Mouse (Mus musculus): ENCODE measurements around the gene Rnf217. TPM values are rescaled to one million over a fixed set of nuclear protein-coding genes. Genes with fewer than 3 reads are reported as not detected.

The Rnf217 gene
- polyA plus RNA-seq, 1 experiment from 2014 or later, result 2.3 TPM

- ATAC-seq (replicated peaks; ENCODE audit: insufficient number of reproducible peaks, low FRiP score, low TSS enrichment, low read depth) (peak; percentile 53; the same call in 1 of the 2 replicates), DNase-seq (ENCODE audit: low spot score) (no peak)
- Histone ChIP-seq H3K27me3 (ENCODE audit: control insufficient read depth, insufficient read depth, low read length) (no peaks in the 10 kb centered on the region), H3K36me3 (replicated peaks; ENCODE audit: control insufficient read depth, insufficient read depth, low read depth, low read length) (no peaks in the 10 kb centered on the region), H3K9ac (replicated peaks; ENCODE audit: low read length) (no peak overlapping the region), H3K9me3 (replicated peaks; ENCODE audit: control insufficient read depth, low read length) (no peaks in the 10 kb centered on the region), H3K4me3 (ENCODE audit: low read depth, low read length) (no peak overlapping the region), H3K4me1 (ENCODE audit: control insufficient read depth, insufficient read depth, low read length) (no peaks in the 10 kb centered on the region), H3K4me2 (ENCODE audit: low read depth, low read length) (no peak overlapping the region), H3K27ac (replicated peaks; ENCODE audit: low read depth, low read length) (no peak overlapping the region)
- 46% methylated on average over 3 of the region's 3 CpGs for WGBS
These were observed 16.8 kb downstream of the Rnf217 start for GRCm38 (mm10) chr10:31592095-31592740.

- H3K4me1 ChIP-seq (ENCODE audit: control insufficient read depth, insufficient read depth, low read length), result no peaks in the 10 kb centered on the region
- ATAC-seq (replicated peaks; ENCODE audit: insufficient number of reproducible peaks, low FRiP score, low TSS enrichment, low read depth), result no peak
- H3K4me3 ChIP-seq (ENCODE audit: low read depth, low read length), result no peak overlapping the region
- 94% methylated on average over 4 of the region's 4 CpGs for WGBS
- DNase-seq (ENCODE audit: low spot score), result no peak
- H3K9me3 ChIP-seq (replicated peaks; ENCODE audit: control insufficient read depth, low read length), result no peaks in the 10 kb centered on the region
- no peaks in the 10 kb centered on the region for H3K36me3 ChIP-seq (replicated peaks; ENCODE audit: control insufficient read depth, insufficient read depth, low read depth, low read length)
- H3K27me3 ChIP-seq (ENCODE audit: control insufficient read depth, insufficient read depth, low read length), result no peaks in the 10 kb centered on the region
- no peak overlapping the region for H3K27ac ChIP-seq (replicated peaks; ENCODE audit: low read depth, low read length)
- H3K4me2 ChIP-seq (ENCODE audit: low read depth, low read length), result no peak overlapping the region
- H3K9ac ChIP-seq (replicated peaks; ENCODE audit: low read length), result no peak overlapping the region
These were observed 28.3 kb downstream of the Rnf217 start for GRCm38 (mm10) chr10:31580722-31581121.

GRCm38 (mm10) chr10:31580073-31580472, 28.9 kb downstream of the Rnf217 start:
- DNase-seq (ENCODE audit: low spot score) (no peak), ATAC-seq (replicated peaks; ENCODE audit: insufficient number of reproducible peaks, low FRiP score, low TSS enrichment, low read depth) (no peak)
- Histone ChIP-seq H3K4me3 (ENCODE audit: low read depth, low read length) (no peak overlapping the region), H3K9me3 (replicated peaks; ENCODE audit: control insufficient read depth, low read length) (no peaks in the 10 kb centered on the region), H3K27me3 (ENCODE audit: control insufficient read depth, insufficient read depth, low read length) (no peaks in the 10 kb centered on the region), H3K36me3 (replicated peaks; ENCODE audit: control insufficient read depth, insufficient read depth, low read depth, low read length) (no peaks in the 10 kb centered on the region), H3K4me1 (ENCODE audit: control insufficient read depth, insufficient read depth, low read length) (no peaks in the 10 kb centered on the region), H3K4me2 (ENCODE audit: low read depth, low read length) (no peak overlapping the region), H3K27ac (replicated peaks; ENCODE audit: low read depth, low read length) (no peak overlapping the region), H3K9ac (replicated peaks; ENCODE audit: low read length) (no peak overlapping the region)
- 88% methylated on average over 1 of the region's 1 CpGs for whole genome bisulfite sequencing

GRCm38 (mm10) chr10:31573267-31573666, 35.7 kb downstream of the Rnf217 start:
- Histone ChIP-seq H3K9ac (replicated peaks; ENCODE audit: low read length) (no peak overlapping the region), H3K4me2 (ENCODE audit: low read depth, low read length) (no peak overlapping the region), H3K27ac (replicated peaks; ENCODE audit: low read depth, low read length) (no peak overlapping the region), H3K36me3 (replicated peaks; ENCODE audit: control insufficient read depth, insufficient read depth, low read depth, low read length) (no peaks in the 10 kb centered on the region), H3K27me3 (ENCODE audit: control insufficient read depth, insufficient read depth, low read length) (no peaks in the 10 kb centered on the region), H3K9me3 (replicated peaks; ENCODE audit: control insufficient read depth, low read length) (no peaks in the 10 kb centered on the region), H3K4me1 (ENCODE audit: control insufficient read depth, insufficient read depth, low read length) (no peaks in the 10 kb centered on the region), H3K4me3 (ENCODE audit: low read depth, low read length) (no peak overlapping the region)
- ATAC-seq (replicated peaks; ENCODE audit: insufficient number of reproducible peaks, low FRiP score, low TSS enrichment, low read depth), result no peak
- peak; percentile 1 for DNase-seq (ENCODE audit: low spot score)
- WGBS, result 63% methylated on average over 4 of the region's 4 CpGs

DNA sequence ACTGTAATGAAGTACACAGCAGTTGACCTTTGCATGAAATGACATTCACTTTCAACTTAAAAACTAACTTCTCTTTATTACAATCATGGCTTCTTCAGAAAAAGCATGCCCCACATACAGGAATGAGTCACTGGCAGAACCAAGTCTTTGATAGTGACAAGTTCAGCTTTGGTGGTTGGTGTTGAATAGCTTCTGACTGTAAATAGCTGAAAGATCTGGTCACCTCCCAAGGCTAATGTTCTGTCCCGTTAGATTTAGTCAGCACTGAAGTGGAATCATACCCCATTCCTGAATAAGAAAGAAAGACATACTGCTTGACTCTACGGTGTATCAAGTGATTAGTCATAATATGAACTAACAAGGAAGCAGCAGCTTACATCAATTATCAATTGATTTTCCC, 51.7 kb downstream of the Rnf217 start:
- Histone ChIP-seq H3K4me3 (ENCODE audit: low read depth, low read length) (no peak overlapping the region), H3K4me1 (ENCODE audit: control insufficient read depth, insufficient read depth, low read length) (no peaks in the 10 kb centered on the region), H3K27ac (replicated peaks; ENCODE audit: low read depth, low read length) (no peak overlapping the region), H3K9me3 (replicated peaks; ENCODE audit: control insufficient read depth, low read length) (no peaks in the 10 kb centered on the region), H3K9ac (replicated peaks; ENCODE audit: low read length) (no peak overlapping the region), H3K36me3 (replicated peaks; ENCODE audit: control insufficient read depth, insufficient read depth, low read depth, low read length) (no peaks in the 10 kb centered on the region), H3K27me3 (ENCODE audit: control insufficient read depth, insufficient read depth, low read length) (no peaks in the 10 kb centered on the region), H3K4me2 (ENCODE audit: low read depth, low read length) (no peak overlapping the region)
- ATAC-seq (replicated peaks; ENCODE audit: insufficient number of reproducible peaks, low FRiP score, low TSS enrichment, low read depth) (no peak), DNase-seq (ENCODE audit: low spot score) (no peak)
- 80% methylated on average over 2 of the region's 2 CpGs for WGBS

GRCm38 (mm10) chr10:31555433-31555960, 53.5 kb downstream of the Rnf217 start:
- Histone ChIP-seq H3K4me3 (ENCODE audit: low read depth, low read length) (no peak overlapping the region), H3K27me3 (ENCODE audit: control insufficient read depth, insufficient read depth, low read length) (no peaks in the 10 kb centered on the region), H3K9ac (replicated peaks; ENCODE audit: low read length) (no peak overlapping the region), H3K36me3 (replicated peaks; ENCODE audit: control insufficient read depth, insufficient read depth, low read depth, low read length) (no peaks in the 10 kb centered on the region), H3K27ac (replicated peaks; ENCODE audit: low read depth, low read length) (no peak overlapping the region), H3K9me3 (replicated peaks; ENCODE audit: control insufficient read depth, low read length) (no peaks in the 10 kb centered on the region), H3K4me1 (ENCODE audit: control insufficient read depth, insufficient read depth, low read length) (no peaks in the 10 kb centered on the region), H3K4me2 (ENCODE audit: low read depth, low read length) (no peak overlapping the region)
- no peak for DNase-seq (ENCODE audit: low spot score)
- ATAC-seq (replicated peaks; ENCODE audit: insufficient number of reproducible peaks, low FRiP score, low TSS enrichment, low read depth), result no peak
- WGBS, result 78% methylated on average over 6 of the region's 6 CpGs

DNA sequence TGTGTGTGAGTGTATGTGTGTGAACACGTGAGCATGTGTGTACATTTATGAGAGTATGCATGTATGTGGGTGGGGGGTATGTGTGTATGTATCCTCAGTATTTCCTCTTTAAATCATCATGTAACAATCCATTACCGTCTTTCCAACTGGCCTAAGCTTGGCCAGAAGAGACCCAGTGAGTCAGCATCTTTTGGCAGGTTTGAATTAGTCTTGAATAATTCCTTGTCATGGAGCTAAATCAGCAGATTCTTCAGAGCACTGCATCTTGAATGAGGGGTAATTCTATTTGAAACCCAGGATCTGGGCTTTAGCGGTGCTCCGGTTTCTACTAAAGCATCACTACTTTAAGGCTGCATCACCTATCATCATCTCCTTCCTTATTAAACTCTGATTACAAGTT, 55.7 kb downstream of the Rnf217 start:
- no peak overlapping the region for H3K4me3 ChIP-seq (ENCODE audit: low read depth, low read length)
- no peak overlapping the region for H3K4me2 ChIP-seq (ENCODE audit: low read depth, low read length)
- H3K9ac ChIP-seq (replicated peaks; ENCODE audit: low read length), result no peak overlapping the region
- H3K4me1 ChIP-seq (ENCODE audit: control insufficient read depth, insufficient read depth, low read length), result no peaks in the 10 kb centered on the region
- WGBS, result 96% methylated on average over 4 of the region's 4 CpGs
- H3K36me3 ChIP-seq (replicated peaks; ENCODE audit: control insufficient read depth, insufficient read depth, low read depth, low read length), result no peaks in the 10 kb centered on the region
- no peak for ATAC-seq (replicated peaks; ENCODE audit: insufficient number of reproducible peaks, low FRiP score, low TSS enrichment, low read depth)
- H3K27ac ChIP-seq (replicated peaks; ENCODE audit: low read depth, low read length), result no peak overlapping the region
- no peak for DNase-seq (ENCODE audit: low spot score)
- no peaks in the 10 kb centered on the region for H3K9me3 ChIP-seq (replicated peaks; ENCODE audit: control insufficient read depth, low read length)
- no peaks in the 10 kb centered on the region for H3K27me3 ChIP-seq (ENCODE audit: control insufficient read depth, insufficient read depth, low read length)

DNA sequence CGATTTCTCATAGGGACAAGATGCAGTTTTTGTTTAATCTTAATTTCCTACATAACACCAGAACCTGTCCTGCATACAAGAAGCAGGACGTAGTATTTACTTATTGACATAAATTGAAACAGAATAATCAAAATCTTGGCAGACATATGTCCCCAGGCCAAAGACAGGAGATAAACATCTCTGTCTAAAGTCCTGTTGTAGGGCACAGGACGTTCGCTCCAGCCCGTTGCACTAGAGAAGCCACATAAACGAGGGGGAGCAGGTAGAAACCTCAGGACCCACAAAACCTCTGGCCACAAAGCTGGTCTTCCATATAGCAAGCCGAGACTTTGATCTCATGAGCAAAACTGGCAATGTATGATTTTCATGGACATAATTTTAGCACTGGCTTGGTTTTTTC, 57.1 kb downstream of the Rnf217 start:
- 80% methylated on average over 7 of the region's 7 CpGs for WGBS
- H3K4me2 ChIP-seq (ENCODE audit: low read depth, low read length), result no peak overlapping the region
- no peak for DNase-seq (ENCODE audit: low spot score)
- no peak overlapping the region for H3K27ac ChIP-seq (replicated peaks; ENCODE audit: low read depth, low read length)
- no peak overlapping the region for H3K9ac ChIP-seq (replicated peaks; ENCODE audit: low read length)
- H3K4me1 ChIP-seq (ENCODE audit: control insufficient read depth, insufficient read depth, low read length), result no peaks in the 10 kb centered on the region
- H3K27me3 ChIP-seq (ENCODE audit: control insufficient read depth, insufficient read depth, low read length), result no peaks in the 10 kb centered on the region
- no peaks in the 10 kb centered on the region for H3K36me3 ChIP-seq (replicated peaks; ENCODE audit: control insufficient read depth, insufficient read depth, low read depth, low read length)
- no peak for ATAC-seq (replicated peaks; ENCODE audit: insufficient number of reproducible peaks, low FRiP score, low TSS enrichment, low read depth)
- no peaks in the 10 kb centered on the region for H3K9me3 ChIP-seq (replicated peaks; ENCODE audit: control insufficient read depth, low read length)
- no peak overlapping the region for H3K4me3 ChIP-seq (ENCODE audit: low read depth, low read length)

Measured in embryonic facial prominence, embryonic 11.5 days (tissue).